Mouse (Mus musculus) midbrain, embryonic 12.5 days (tissue): ENCODE results near the gene Adgrb2. TPM values are rescaled to one million over a fixed set of nuclear protein-coding genes. Genes with fewer than 3 reads are reported as not detected.
A peak's percentile ranks its signal among the peaks of the same experiment; 100 is the strongest.

ENCODE experiments used
- ATAC-seq: fragments of 200-750 bp; cut with Nextera tagmentation; 2 replicates; pipeline ENCODE4 v1.8.0; 2017; ENCODE audit warnings: low read depth, moderate TSS enrichment, moderate library complexity; ENCODE audit not compliant: low FRiP score
- H3K27ac ChIP-seq: fragments of 300-500 bp; sonication (generic); replicated peaks from 2 replicates; pipeline ENCODE4 v1.5.1; 2016; ENCODE audit warnings: mild to moderate bottlenecking
- H3K27me3 ChIP-seq: fragments of 300-500 bp; sonication (generic); 2 replicates; pipeline ENCODE4 v1.6.1; 2016; ENCODE audit warnings: mild to moderate bottlenecking
- H3K36me3 ChIP-seq: fragments of 300-500 bp; sonication (generic); 2 replicates; pipeline ENCODE4 v1.6.1; 2016
- H3K4me1 ChIP-seq: fragments of 300-500 bp; sonication (generic); 2 replicates; pipeline ENCODE4 v1.6.1; 2016
- H3K4me2 ChIP-seq: fragments of 300-500 bp; sonication (generic); replicated peaks from 2 replicates; pipeline ENCODE4 v1.6.1; 2016; ENCODE audit warnings: mild to moderate bottlenecking, moderate library complexity
- H3K4me3 ChIP-seq: fragments of 300-500 bp; sonication (generic); 2 replicates; pipeline ENCODE4 v1.5.1; 2016; ENCODE audit warnings: mild to moderate bottlenecking
- H3K9ac ChIP-seq: fragments of 300-500 bp; sonication (generic); replicated peaks from 2 replicates; pipeline ENCODE4 v1.6.1; 2016; ENCODE audit warnings: mild to moderate bottlenecking, moderate library complexity
- H3K9me3 ChIP-seq: fragments of 300-500 bp; sonication (generic); 2 replicates; pipeline ENCODE4 v1.6.1; 2016; ENCODE audit warnings: mild to moderate bottlenecking
- WGBS: fragments of 180-500 bp; shearing (Covaris S2); methylation state at CpG from one replicate; pipeline ENCODE4 v1.1.7; 2016; 5-methylcytosine and 5-hydroxymethylcytosine counted together
- polyA plus RNA-seq: library from polyadenylated mRNA; unstranded; fragments of >200 nt; fragmentation: Nextera tagmentation; extraction: Ambion mirVana; gene quantifications from 2 replicates; pipeline ENCODE4 v1.2.1, GENCODE M21; 2016

The Adgrb2 gene
- polyA plus RNA-seq, 1 experiment from 2014 or later = 7.4 TPM

- peaks cover 24% of the 10 kb centered on the region for H3K4me1 ChIP-seq
- H3K9me3 ChIP-seq = no peaks in the 10 kb centered on the region
- H3K9ac ChIP-seq = no peak overlapping the region
- no peak overlapping the region for H3K27ac ChIP-seq
- H3K4me3 ChIP-seq = no peak overlapping the region
- H3K36me3 ChIP-seq = peaks cover 30% of the 10 kb centered on the region
- WGBS = 95% methylated on average over 4 of the region's 4 CpGs
- no peak overlapping the region for H3K4me2 ChIP-seq
- H3K27me3 ChIP-seq = peaks cover 49% of the 10 kb centered on the region
- ATAC-seq = no peak
These were observed 26.1 kb downstream of the Adgrb2 start for GRCm38 (mm10) chr4:130010723-130011122.

- Histone ChIP-seq H3K27me3 (peaks cover 38% of the 10 kb centered on the region), H3K4me1 (peaks cover 18% of the 10 kb centered on the region)
- 89% methylated on average over 6 of the region's 6 CpGs for WGBS
These were observed 27.6 kb downstream of the Adgrb2 start for GRCm38 (mm10) chr4:130012234-130012633.

GRCm38 (mm10) chr4:130013111-130013510 lies 28.4 kb downstream of the Adgrb2 start:
- H3K9ac ChIP-seq = no peak overlapping the region
- peaks cover 30% of the 10 kb centered on the region for H3K36me3 ChIP-seq
- H3K27ac ChIP-seq = no peak overlapping the region

More at GRCm38 (mm10) chr4:130012234-130012633, 27.6 kb downstream of the Adgrb2 start:
- Histone ChIP-seq H3K9ac (no peak overlapping the region), H3K36me3 (peaks cover 30% of the 10 kb centered on the region), H3K4me3 (no peak overlapping the region), H3K9me3 (no peaks in the 10 kb centered on the region), H3K27ac (no peak overlapping the region), H3K4me2 (no peak overlapping the region)
- ATAC-seq = no peak

GRCm38 (mm10) chr4:130016010-130016409 lies 31.3 kb downstream of the Adgrb2 start:
- Histone ChIP-seq H3K9ac (no peak overlapping the region), H3K36me3 (peaks cover 16% of the 10 kb centered on the region), H3K4me1 (peaks cover 18% of the 10 kb centered on the region), H3K4me2 (no peak overlapping the region), H3K27me3 (peaks cover 14% of the 10 kb centered on the region), H3K9me3 (no peaks in the 10 kb centered on the region), H3K4me3 (no peak overlapping the region), H3K27ac (no peak overlapping the region)
- WGBS = 54% methylated on average over 4 of the region's 4 CpGs
- ATAC-seq = no peak

More at GRCm38 (mm10) chr4:130013111-130013510, 28.4 kb downstream of the Adgrb2 start:
- no peak for ATAC-seq
- Histone ChIP-seq H3K9me3 (no peaks in the 10 kb centered on the region), H3K27me3 (peaks cover 29% of the 10 kb centered on the region), H3K4me1 (peaks cover 18% of the 10 kb centered on the region), H3K4me2 (no peak overlapping the region), H3K4me3 (no peak overlapping the region)
- 75% methylated on average over 9 of the region's 10 CpGs for WGBS

GRCm38 (mm10) chr4:130017036-130017674 lies 32.5 kb downstream of the Adgrb2 start:
- H3K9ac ChIP-seq = no peak overlapping the region
- no peak overlapping the region for H3K27ac ChIP-seq
- no peak overlapping the region for H3K4me3 ChIP-seq
- no peak overlapping the region for H3K4me2 ChIP-seq
- WGBS = 76% methylated on average over 18 of the region's 18 CpGs
- H3K27me3 ChIP-seq = peaks cover 14% of the 10 kb centered on the region
- peaks cover 18% of the 10 kb centered on the region for H3K4me1 ChIP-seq
- no peak for ATAC-seq
- H3K9me3 ChIP-seq = no peaks in the 10 kb centered on the region
- H3K36me3 ChIP-seq = peaks cover 12% of the 10 kb centered on the region

- no peak overlapping the region for H3K27ac ChIP-seq
- peaks cover 5% of the 10 kb centered on the region; the same call in 1 of the 2 replicates for H3K36me3 ChIP-seq
- H3K4me2 ChIP-seq = no peak overlapping the region
- no peak for ATAC-seq
- no peaks in the 10 kb centered on the region for H3K9me3 ChIP-seq
- H3K4me1 ChIP-seq = peaks cover 8% of the 10 kb centered on the region; the same call in 1 of the 2 replicates
- H3K4me3 ChIP-seq = no peak overlapping the region
- H3K9ac ChIP-seq = no peak overlapping the region
- no peaks in the 10 kb centered on the region; the same call in 1 of the 2 replicates for H3K27me3 ChIP-seq
- 85% methylated on average over 8 of the region's 8 CpGs for WGBS
These were observed 38.3 kb downstream of the Adgrb2 start for GRCm38 (mm10) chr4:130022952-130023351.

- Histone ChIP-seq H3K4me2 (no peak overlapping the region), H3K36me3 (peaks cover 2% of the 10 kb centered on the region; the same call in 1 of the 2 replicates), H3K9ac (no peak overlapping the region), H3K27me3 (no peaks in the 10 kb centered on the region; the same call in 1 of the 2 replicates), H3K9me3 (no peaks in the 10 kb centered on the region), H3K4me3 (no peak overlapping the region), H3K27ac (no peak overlapping the region), H3K4me1 (peaks cover 13% of the 10 kb centered on the region)
- WGBS = 84% methylated on average over 10 of the region's 10 CpGs
- ATAC-seq = no peak
These were observed 39.0 kb downstream of the Adgrb2 start for GRCm38 (mm10) chr4:130023511-130024231.

GRCm38 (mm10) chr4:130025544-130025943 lies 40.9 kb downstream of the Adgrb2 start:
- peaks cover 13% of the 10 kb centered on the region for H3K4me1 ChIP-seq
- H3K4me3 ChIP-seq = no peak overlapping the region
- no peak overlapping the region for H3K4me2 ChIP-seq
- no peak overlapping the region for H3K9ac ChIP-seq
- H3K9me3 ChIP-seq = no peaks in the 10 kb centered on the region
- ATAC-seq = no peak
- H3K36me3 ChIP-seq = no peaks in the 10 kb centered on the region
- H3K27me3 ChIP-seq = no peaks in the 10 kb centered on the region; the same call in 1 of the 2 replicates
- no peak overlapping the region for H3K27ac ChIP-seq
- WGBS = 51% methylated on average over 8 of the region's 8 CpGs

- no peak for ATAC-seq
- Histone ChIP-seq H3K9ac (no peak overlapping the region), H3K9me3 (no peaks in the 10 kb centered on the region), H3K27ac (no peak overlapping the region), H3K4me2 (no peak overlapping the region), H3K4me1 (peaks cover 24% of the 10 kb centered on the region), H3K4me3 (no peak overlapping the region), H3K27me3 (peaks cover 14% of the 10 kb centered on the region; the same call in 1 of the 2 replicates), H3K36me3 (no peaks in the 10 kb centered on the region)
- 86% methylated on average over 2 of the region's 2 CpGs for WGBS
These were observed 46.5 kb downstream of the Adgrb2 start for GRCm38 (mm10) chr4:130031146-130031545.

- Histone ChIP-seq H3K4me1 (peaks cover 21% of the 10 kb centered on the region), H3K9ac (no peak overlapping the region), H3K27ac (peak overlapping the region; percentile 77), H3K9me3 (no peaks in the 10 kb centered on the region), H3K27me3 (peaks cover 33% of the 10 kb centered on the region), H3K36me3 (no peaks in the 10 kb centered on the region), H3K4me3 (no peak overlapping the region), H3K4me2 (no peak overlapping the region)
- ATAC-seq = peak; percentile 62
- 47% methylated on average over 7 of the region's 7 CpGs for WGBS
These were observed 48.8 kb downstream of the Adgrb2 start for GRCm38 (mm10) chr4:130033496-130033895.

GRCm38 (mm10) chr4:130036112-130036511 lies 51.4 kb downstream of the Adgrb2 start:
- H3K27ac ChIP-seq = no peak overlapping the region
- peaks cover 21% of the 10 kb centered on the region for H3K4me1 ChIP-seq
- no peaks in the 10 kb centered on the region for H3K36me3 ChIP-seq
- 2% methylated on average over 8 of the region's 8 CpGs for WGBS
- H3K9ac ChIP-seq = no peak overlapping the region
- no peak overlapping the region for H3K4me2 ChIP-seq
- H3K4me3 ChIP-seq = no peak overlapping the region
- H3K9me3 ChIP-seq = no peaks in the 10 kb centered on the region
- no peak; the same call in none of the 2 replicates for ATAC-seq
- H3K27me3 ChIP-seq = peaks cover 33% of the 10 kb centered on the region
